Mouse (Mus musculus): ENCODE results near the gene Gars.

Gene Gars

DNA sequence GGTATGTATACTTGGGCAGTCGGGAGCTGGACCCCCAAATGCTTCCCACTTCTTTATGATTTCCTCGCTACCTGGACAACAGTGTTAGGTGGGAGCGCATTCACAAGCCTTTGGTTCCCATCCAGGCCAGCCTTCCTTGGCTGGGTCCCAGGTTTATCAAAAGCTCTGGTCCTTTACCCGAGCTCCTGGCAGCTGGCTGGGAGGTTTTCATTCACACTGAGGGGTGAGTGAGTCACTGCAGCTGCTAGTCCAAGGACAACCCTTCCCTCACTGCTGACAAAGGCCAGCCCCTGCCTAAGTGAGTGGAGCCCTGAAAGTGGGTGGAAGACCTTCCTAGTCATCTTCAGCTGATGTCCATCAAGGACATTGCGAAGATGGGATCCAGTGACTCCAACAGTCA is 60.2 kb downstream of the Gars start:
- DNase-seq, result no peak

GRCm38 (mm10) chr6:55098603-55099002 is 60.8 kb downstream of the Gars start:
- no peak for DNase-seq

GRCm38 (mm10) chr6:55108358-55108757 is 70.6 kb downstream of the Gars start:
- DNase-seq, result no peak

- DNase-seq, result no peak
Observed at GRCm38 (mm10) chr6:55117325-55118109, 79.7 kb downstream of the Gars start.

- DNase-seq, result no peak
Observed at GRCm38 (mm10) chr6:55123056-55123455, 85.2 kb downstream of the Gars start.

DNA sequence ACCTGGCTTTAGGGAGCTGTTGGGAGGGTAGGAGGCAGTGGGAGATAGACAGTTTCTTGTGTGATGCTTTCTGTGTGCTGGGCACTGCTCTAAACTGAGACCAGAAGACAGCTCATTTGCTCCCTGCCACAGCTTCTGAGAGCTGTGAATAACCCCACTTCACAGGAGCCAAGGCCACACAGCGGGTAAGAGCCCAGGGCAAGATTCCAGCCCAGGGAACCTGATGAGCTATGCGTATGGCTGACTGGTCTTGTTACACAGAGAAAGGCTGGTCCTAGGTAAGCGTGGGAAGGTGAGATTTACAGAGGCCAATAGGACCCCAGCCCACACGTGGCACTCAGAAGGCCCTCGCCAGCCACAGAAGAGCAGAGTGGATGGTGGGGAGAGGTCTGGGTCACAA is 88.8 kb downstream of the Gars start:
- DNase-seq, result no peak

DNA sequence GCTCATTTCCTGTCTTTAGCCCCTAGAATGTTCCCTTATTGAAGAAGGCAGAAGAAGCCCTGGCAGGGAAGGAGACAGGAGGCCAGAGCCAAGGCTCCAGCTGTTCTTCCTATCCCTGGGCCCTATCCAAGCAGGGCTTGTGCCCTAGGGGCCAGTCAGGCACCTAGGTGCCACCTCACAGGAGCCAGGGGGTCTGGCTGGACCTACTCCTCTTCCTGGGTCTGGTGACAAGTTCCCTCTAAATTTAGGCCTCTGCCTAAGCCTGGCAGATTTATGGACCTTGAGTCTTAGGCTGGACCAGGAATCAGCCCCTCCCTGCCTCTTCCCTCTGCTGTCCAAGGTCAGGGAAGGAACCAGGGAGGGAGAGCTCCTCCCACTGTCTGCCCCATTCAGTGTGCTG is 90.6 kb downstream of the Gars start:
- DNase-seq, result no peak

Measured in thymus, adult 18-20 months (tissue).